Mouse (Mus musculus) hindbrain, embryonic 11.5 days (tissue): ENCODE results near the gene Pld2. TPM values are rescaled to one million over a fixed set of nuclear protein-coding genes. Genes with fewer than 3 reads are reported as not detected.
"Not testable (repeated sequence)": the region's sequence is repeated elsewhere in the genome, so short reads cannot be mapped to it uniquely, and the experiment has no call there.

Experiments used
- ATAC-seq: fragments of 200-750 bp; cut with Nextera tagmentation; 2 replicates; pipeline ENCODE4 v1.8.0; 2017; ENCODE audit warnings: mild to moderate bottlenecking, moderate TSS enrichment, moderate library complexity; ENCODE audit not compliant: low FRiP score
- DNase-seq: peaks from one replicate; pipeline ENCODE4 v3.0.0-alpha.2; 2015; ENCODE audit warnings: low spot score
- H3K27ac ChIP-seq: fragments of 300-500 bp; sonication (generic); 2 replicates; pipeline ENCODE4 v1.5.1; 2014; ENCODE audit warnings: mild to moderate bottlenecking, low read depth, low read length
- H3K27me3 ChIP-seq: fragments of 300-500 bp; sonication (generic); 2 replicates; pipeline ENCODE4 v1.6.1; 2014; ENCODE audit warnings: mild to moderate bottlenecking, low read length, moderate library complexity, mixed read lengths; ENCODE audit not compliant: control insufficient read depth, insufficient read depth
- H3K36me3 ChIP-seq: fragments of 300-500 bp; sonication (generic); 2 replicates; pipeline ENCODE4 v1.6.1; 2014; ENCODE audit warnings: mild to moderate bottlenecking, low read length, moderate library complexity, mixed read lengths; ENCODE audit not compliant: control insufficient read depth, insufficient read depth
- H3K4me1 ChIP-seq: fragments of 300-500 bp; sonication (generic); replicated peaks from 2 replicates; pipeline ENCODE4 v1.6.1; 2014; ENCODE audit warnings: low read length, mixed read lengths; ENCODE audit not compliant: control insufficient read depth, insufficient read depth
- H3K4me2 ChIP-seq: fragments of 300-500 bp; sonication (generic); replicated peaks from 2 replicates; pipeline ENCODE4 v1.6.1; 2014; ENCODE audit warnings: mild to moderate bottlenecking, low read depth, low read length
- H3K4me3 ChIP-seq: fragments of 300-500 bp; sonication (generic); 2 replicates; pipeline ENCODE4 v1.5.1; 2014; ENCODE audit warnings: low read depth, low read length
- H3K9ac ChIP-seq: fragments of 300-500 bp; sonication (generic); 2 replicates; pipeline ENCODE4 v1.6.1; 2014; ENCODE audit warnings: low read depth, low read length
- H3K9me3 ChIP-seq: fragments of 300-500 bp; sonication (generic); 2 replicates; pipeline ENCODE4 v1.6.1; 2016; ENCODE audit warnings: low read length; ENCODE audit not compliant: control insufficient read depth
- WGBS: fragments of 180-500 bp; shearing (Covaris S2); extraction: QIAGEN DNeasy Blood & Tissue Kit; methylation state at CpG from one replicate; pipeline ENCODE4 v1.1.7; 2014; 5-methylcytosine and 5-hydroxymethylcytosine counted together
- polyA plus RNA-seq: library from polyadenylated mRNA; unstranded; fragments of >200 nt; fragmentation: Nextera tagmentation; extraction: Ambion mirVana; gene quantifications from 2 replicates; pipeline ENCODE4 v1.2.1, GENCODE M21; 2014

Pld2 gene
- polyA plus RNA-seq, 1 experiment from 2014 or later: 2.5 TPM

DNA sequence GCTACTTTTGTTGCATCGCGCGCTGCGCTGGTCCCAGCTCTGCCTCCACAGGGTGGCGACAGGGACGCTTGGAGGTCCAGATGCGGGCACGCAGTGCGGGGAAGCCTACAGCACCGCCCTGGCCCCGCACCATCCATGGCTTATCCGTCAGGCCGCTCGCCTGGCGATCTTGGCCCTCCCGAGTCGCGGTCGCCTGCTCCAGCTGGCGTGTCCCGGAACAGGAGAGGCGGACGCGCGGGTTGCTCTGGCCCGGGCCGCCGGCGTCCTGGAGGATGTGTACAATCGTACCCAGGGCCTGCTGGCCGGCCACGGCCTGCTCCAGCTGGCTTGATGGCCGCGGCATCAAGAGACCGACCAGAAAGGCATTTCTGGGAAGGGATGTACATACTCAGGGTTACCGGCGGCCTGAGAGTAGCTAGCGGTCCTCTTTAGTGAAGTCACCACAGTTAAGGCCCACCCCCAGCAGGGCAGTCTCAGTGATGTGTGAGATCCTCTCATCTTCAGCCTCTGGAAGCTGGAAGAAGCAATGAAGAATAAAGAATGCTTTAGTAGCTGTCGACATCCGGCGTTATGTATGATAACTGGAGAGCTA lies 19.6 kb upstream of the Pld2 start:
- Histone ChIP-seq H3K4me1 (no peaks in the 10 kb centered on the region; the same call in 1 of the 2 replicates), H3K36me3 (no peaks in the 10 kb centered on the region), H3K9me3 (no peaks in the 10 kb centered on the region), H3K27me3 (no peaks in the 10 kb centered on the region), H3K9ac (peak overlapping the region; percentile 70), H3K4me2 (peak overlapping the region; percentile 38), H3K27ac (0 out of 2 replicates have a peak overlapping the region, but pooled peaks have one; percentile 17), H3K4me3 (peak overlapping the region; percentile 18; the same call in 1 of the 2 replicates)
- 9% methylated on average over 41 of the region's 41 CpGs for WGBS
- peak; percentile 49 for ATAC-seq
- DNase-seq: peak; percentile 63

DNA sequence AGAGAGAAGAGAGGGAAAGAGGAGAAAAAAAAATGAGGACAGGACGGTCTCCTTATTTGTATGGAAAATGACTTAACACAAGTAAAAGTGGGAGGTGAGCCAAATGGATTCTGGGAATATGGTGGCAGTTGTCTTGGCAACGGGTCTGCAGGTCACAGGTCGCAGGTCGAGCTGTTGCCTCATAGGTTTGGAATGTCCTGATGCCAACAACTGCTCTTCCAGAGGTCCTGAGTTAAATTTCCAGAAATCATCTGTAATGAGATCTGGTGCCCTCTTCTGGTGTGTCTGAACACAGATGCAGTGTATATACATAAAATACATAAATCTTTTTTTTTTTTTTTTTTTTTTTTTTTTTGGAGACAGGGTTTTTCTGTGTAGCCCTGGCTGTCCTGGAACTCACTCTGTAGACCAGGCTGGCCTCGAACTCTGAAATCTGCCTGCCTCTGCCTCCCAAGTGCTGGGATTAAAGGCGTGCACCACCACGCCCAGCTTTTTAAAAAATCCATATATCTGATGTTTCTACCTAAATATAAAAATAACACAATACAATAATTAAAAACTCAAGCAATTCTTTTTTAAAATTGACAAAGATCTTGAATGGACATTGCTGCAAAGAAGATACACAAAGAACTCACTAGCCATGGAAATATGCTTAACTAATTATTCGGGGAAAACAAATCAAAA lies 16.4 kb upstream of the Pld2 start:
- not testable (repeated sequence) for H3K27me3 ChIP-seq, H3K4me2 ChIP-seq, DNase-seq, H3K27ac ChIP-seq, ATAC-seq, H3K9ac ChIP-seq, H3K9me3 ChIP-seq, H3K4me1 ChIP-seq, H3K36me3 ChIP-seq, H3K4me3 ChIP-seq
- WGBS: 90% methylated on average over 8 of the region's 8 CpGs

DNA sequence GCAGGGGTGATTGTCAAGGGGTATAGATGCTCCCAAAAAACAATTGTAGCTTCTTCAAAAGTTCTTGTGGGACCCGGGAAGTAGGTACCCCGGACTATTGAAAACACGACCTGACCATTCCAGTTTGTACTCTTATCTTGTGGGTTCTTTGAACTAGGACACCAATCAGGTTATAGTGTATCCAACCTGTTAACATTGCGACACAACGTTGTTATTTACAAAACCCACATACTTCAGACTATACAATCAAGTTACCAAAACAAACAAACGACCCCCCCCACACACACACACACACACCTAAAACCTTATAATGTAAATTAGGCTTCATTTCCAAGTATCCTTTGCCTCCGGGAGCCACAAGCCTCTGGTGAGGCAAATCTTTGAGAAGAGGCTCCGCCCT lies 15.1 kb upstream of the Pld2 start:
- Histone ChIP-seq H3K4me3 (peak overlapping the region; percentile 81), H3K9me3 (no peaks in the 10 kb centered on the region), H3K4me1 (peaks cover 4% of the 10 kb centered on the region), H3K9ac (no peak overlapping the region), H3K27ac (no peak overlapping the region), H3K36me3 (peaks cover 9% of the 10 kb centered on the region; the same call in 1 of the 2 replicates), H3K27me3 (no peaks in the 10 kb centered on the region), H3K4me2 (peak overlapping the region; percentile 32)
- peak; percentile 22; the same call in 1 of the 2 replicates for ATAC-seq
- 6% methylated on average over 8 of the region's 8 CpGs for WGBS
- DNase-seq: no peak

DNA sequence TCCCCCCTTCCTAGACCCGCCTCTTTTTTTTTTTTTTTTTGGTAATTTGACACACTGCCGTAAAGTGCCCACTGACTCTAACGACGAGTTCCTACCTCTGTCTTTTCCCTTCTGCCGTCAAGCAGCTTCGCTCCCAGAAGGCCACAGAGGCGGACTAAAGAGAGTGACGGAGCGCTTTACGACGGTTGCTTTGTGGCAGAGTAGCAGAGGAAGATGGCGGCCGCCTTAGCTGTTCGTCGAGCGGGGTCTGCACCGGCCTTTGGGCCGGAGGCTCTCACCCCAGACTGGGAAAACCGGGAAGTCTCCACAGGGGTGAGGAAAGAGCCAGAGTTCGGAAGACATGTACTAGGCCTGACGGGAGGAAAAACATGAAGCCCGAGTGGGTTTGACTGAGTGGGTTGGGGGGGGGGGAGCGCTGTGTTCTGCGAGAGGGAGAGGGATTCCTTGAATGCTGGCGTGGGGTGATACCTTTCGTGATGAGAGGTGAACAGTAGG lies 14.6 kb upstream of the Pld2 start, which contains the start of gene Psmb6:
TSS of gene Psmb6 (plus strand) at position 184 of the 495 bp plus-strand sequence.
- Histone ChIP-seq H3K9ac (peak within 1 kb of the TSS; percentile 75), H3K4me2 (peak within 1 kb of the TSS; percentile 47), H3K4me3 (peak within 1 kb of the TSS; percentile 81), H3K27me3 (no peaks in the 10 kb centered on the region), H3K4me1 (peaks cover 4% of the 10 kb centered on the region), H3K27ac (no peak within 1 kb of the TSS), H3K9me3 (no peaks in the 10 kb centered on the region), H3K36me3 (peaks cover 9% of the 10 kb centered on the region; the same call in 1 of the 2 replicates)
- DNase-seq (peak; percentile 92), ATAC-seq (peak; percentile 92)
- 0% methylated on average over 25 of the region's 26 CpGs for WGBS

DNA sequence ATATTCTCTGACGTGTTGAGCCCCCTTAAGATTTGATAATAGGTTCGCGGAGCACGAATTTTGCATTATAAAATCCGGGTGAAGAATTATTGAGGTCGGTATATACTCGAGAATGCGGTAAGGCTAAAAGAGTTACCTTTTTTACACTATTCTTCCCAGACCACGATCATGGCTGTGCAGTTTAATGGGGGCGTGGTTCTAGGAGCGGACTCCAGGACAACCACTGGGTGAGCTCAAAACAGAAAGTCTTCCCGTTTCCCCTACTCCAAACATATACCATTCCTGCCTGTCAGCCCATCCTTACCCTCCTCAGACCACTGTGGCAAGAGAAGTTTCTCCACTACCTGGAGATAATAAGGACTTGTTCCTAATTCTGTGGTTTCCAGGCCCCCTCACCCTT lies 14.1 kb upstream of the Pld2 start:
- peaks cover 4% of the 10 kb centered on the region; the same call in 1 of the 2 replicates for H3K4me1 ChIP-seq
- H3K9ac ChIP-seq: peak overlapping the region; percentile 75
- WGBS: 3% methylated on average over 12 of the region's 12 CpGs
- no peaks in the 10 kb centered on the region for H3K9me3 ChIP-seq
- H3K4me2 ChIP-seq: peak overlapping the region; percentile 47
- no peaks in the 10 kb centered on the region for H3K27me3 ChIP-seq
- peaks cover 9% of the 10 kb centered on the region; the same call in 1 of the 2 replicates for H3K36me3 ChIP-seq
- ATAC-seq (peak; percentile 56), DNase-seq (no peak)
- peak overlapping the region; percentile 81 for H3K4me3 ChIP-seq
- H3K27ac ChIP-seq: no peak overlapping the region

DNA sequence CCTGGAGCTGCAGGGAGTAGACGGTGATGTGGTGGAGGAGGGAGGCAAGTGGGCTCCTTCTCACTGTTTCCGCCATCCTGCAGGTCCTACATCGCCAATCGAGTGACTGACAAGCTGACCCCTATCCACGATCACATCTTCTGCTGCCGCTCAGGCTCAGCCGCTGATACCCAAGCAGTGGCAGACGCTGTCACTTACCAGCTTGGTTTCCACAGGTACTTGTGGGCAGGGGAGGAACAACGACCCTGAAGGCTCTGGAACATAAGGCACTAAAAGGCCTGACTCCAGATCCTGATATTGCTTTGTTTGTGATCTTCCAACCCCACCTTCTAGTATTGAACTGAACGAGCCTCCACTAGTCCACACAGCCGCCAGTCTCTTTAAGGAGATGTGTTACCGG lies 13.7 kb upstream of the Pld2 start:
- H3K9me3 ChIP-seq: no peaks in the 10 kb centered on the region
- peaks cover 9% of the 10 kb centered on the region; the same call in 1 of the 2 replicates for H3K36me3 ChIP-seq
- WGBS: 92% methylated on average over 12 of the region's 12 CpGs
- H3K27ac ChIP-seq: no peak overlapping the region
- H3K4me1 ChIP-seq: peaks cover 4% of the 10 kb centered on the region; the same call in 1 of the 2 replicates
- peak overlapping the region; percentile 47 for H3K4me2 ChIP-seq
- ATAC-seq: no peak
- H3K4me3 ChIP-seq: peak overlapping the region; percentile 81
- no peak for DNase-seq
- peak overlapping the region; percentile 75; the same call in 1 of the 2 replicates for H3K9ac ChIP-seq
- no peaks in the 10 kb centered on the region for H3K27me3 ChIP-seq

DNA sequence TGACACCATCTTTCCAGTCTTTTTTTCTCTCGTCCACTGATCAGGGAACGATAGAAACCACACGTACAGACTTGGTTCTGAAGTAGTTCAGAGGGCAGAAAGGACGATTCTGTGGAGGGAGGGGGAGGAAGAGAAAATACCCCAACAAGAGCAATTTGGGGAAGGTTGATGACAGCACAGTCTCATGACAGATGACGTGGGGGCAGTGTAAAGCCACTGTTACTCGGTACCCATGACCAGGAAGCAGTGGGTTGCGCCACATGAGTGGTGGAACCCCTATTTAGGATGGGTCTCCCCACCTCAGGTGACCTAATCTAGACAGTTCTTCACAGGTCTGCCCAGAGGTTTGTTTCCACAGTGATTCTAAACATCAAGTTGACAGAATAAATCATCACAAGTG lies 11.3 kb upstream of the Pld2 start:
- H3K9ac ChIP-seq: no peak overlapping the region
- DNase-seq (no peak), ATAC-seq (no peak)
- H3K27ac ChIP-seq: no peak overlapping the region
- peaks cover 9% of the 10 kb centered on the region; the same call in 1 of the 2 replicates for H3K36me3 ChIP-seq
- H3K4me1 ChIP-seq: peaks cover 4% of the 10 kb centered on the region; the same call in 1 of the 2 replicates
- no peaks in the 10 kb centered on the region for H3K9me3 ChIP-seq
- WGBS: 87% methylated on average over 7 of the region's 7 CpGs
- no peak overlapping the region for H3K4me2 ChIP-seq
- H3K27me3 ChIP-seq: no peaks in the 10 kb centered on the region
- no peak overlapping the region for H3K4me3 ChIP-seq

DNA sequence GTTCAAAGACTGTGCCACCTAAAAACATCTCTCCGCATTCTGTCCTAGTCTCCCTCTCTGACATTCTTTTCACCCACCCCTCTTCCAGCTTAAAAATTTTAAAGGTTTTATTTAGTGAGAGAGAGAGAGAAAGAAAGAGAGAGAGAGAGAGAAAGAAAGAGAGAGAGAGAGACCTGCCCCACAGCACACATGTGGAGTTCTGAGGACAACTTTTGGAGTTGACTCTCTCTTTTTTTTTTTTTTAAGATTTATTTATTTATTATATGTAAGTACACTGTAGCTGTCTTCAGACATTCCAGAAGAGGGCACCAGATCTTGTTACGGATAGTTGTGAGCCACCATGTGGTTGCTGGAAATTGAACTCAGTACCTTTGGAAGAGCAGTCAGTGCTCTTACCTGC lies 8.8 kb upstream of the Pld2 start:
- not testable (repeated sequence) for ATAC-seq, H3K9me3 ChIP-seq, H3K4me3 ChIP-seq, H3K9ac ChIP-seq, H3K27me3 ChIP-seq, DNase-seq, H3K4me2 ChIP-seq, H3K36me3 ChIP-seq, H3K4me1 ChIP-seq, H3K27ac ChIP-seq
- 69% methylated on average over 2 of the region's 2 CpGs for WGBS
